Mouse (Mus musculus): ENCODE results near the gene Sema4b. TPM values are rescaled to one million over a fixed set of nuclear protein-coding genes. Genes with fewer than 3 reads are reported as not detected.

The Sema4b gene
- polyA plus RNA-seq, 1 experiment, result 51.6 TPM

DNA sequence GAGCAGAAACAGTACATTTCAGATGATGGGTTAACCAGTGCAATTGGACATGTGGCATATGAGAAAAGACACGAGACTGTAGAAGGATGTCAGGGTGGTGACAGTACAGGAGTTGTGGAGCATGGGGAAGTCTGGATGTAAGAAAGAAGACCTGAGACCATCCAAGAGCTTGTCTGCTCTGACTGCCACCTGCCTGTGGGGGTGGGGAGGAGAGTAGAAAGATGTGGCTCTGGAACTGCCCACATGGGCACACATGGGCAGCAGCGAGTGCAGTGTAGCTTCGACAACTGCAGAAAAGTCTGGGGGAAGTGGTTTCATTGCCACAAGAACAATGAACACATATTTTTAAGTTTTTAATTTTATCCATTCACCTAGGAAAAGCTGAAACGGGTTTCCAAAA is 10.7 kb downstream of the Sema4b start:
- TF ChIP-seq CTCF (IDR thresholded peaks at IDR 0.05; ENCODE audit: control insufficient read depth, insufficient read depth, low read length), result peak; percentile 13; the same call in 1 of the 2 replicates
- no peak for TF ChIP-seq POLR2A (IDR thresholded peaks at IDR 0.05; ENCODE audit: borderline replicate concordance, control insufficient read depth, low read depth, low read length)
- H3K27ac ChIP-seq (ENCODE audit: control insufficient read depth, insufficient read depth, low read depth, low read length, poor library complexity), result peak overlapping the region; percentile 99
- H3K4me1 ChIP-seq (ENCODE audit: control insufficient read depth, insufficient read depth, low read length), result peaks cover 26% of the 10 kb centered on the region
- no peak overlapping the region for H3K4me3 ChIP-seq (replicated peaks; ENCODE audit: control insufficient read depth, low read depth, low read length)
- WGBS, result 8% methylated on average over 4 of the region's 4 CpGs

DNA sequence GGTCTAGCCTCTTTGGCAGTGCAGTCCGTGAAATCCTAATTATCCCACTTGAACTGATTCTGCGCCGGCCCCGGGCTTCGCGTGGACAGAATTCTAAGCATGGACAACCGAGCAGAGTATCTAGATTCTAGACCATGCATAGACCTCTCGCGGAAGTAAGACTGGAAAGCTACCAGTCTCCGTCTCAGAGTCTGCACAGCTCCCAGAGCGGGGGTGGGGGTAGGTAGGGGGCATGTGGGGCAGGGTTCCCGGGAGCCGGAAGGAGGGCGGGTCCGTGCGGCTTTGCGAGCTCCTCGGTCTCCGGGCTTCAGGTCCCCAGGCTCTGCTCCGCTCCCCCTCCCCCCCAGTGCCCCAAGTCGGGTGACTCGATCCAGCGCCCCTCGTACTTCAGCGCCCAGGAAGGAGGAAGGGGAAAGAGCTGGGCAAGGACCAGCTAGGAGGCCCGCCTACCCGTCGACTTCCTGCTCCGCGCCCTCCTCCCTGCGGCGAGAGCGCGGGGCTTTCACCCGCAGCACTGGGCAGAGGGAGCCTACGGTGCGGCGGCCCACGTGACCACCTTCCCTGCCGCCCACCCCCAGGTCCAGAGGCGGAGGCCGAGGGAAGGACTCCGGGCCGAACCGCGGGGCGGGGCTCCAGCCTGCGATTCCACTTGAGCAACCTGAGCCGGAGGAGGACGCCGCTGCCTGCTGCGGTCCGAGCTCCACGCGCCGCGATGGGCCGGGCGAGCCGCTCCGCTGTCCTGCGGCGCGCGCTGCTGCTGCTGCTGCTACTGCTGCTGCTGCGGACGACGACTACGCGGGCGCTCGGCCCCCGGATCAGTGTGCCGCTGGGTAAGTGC is 11.5 kb downstream of the Sema4b start:
- Histone ChIP-seq H3K27ac (ENCODE audit: control insufficient read depth, insufficient read depth, low read depth, low read length, poor library complexity) (peak overlapping the region; percentile 99), H3K4me1 (ENCODE audit: control insufficient read depth, insufficient read depth, low read length) (peaks cover 32% of the 10 kb centered on the region), H3K4me3 (replicated peaks; ENCODE audit: control insufficient read depth, low read depth, low read length) (peak overlapping the region; percentile 98)
- WGBS, result under 1% methylated on average over 71 of the region's 74 CpGs
- TF ChIP-seq POLR2A (IDR thresholded peaks at IDR 0.05; ENCODE audit: borderline replicate concordance, control insufficient read depth, low read depth, low read length), result peak; percentile 61; the same call in 1 of the 2 replicates
- no peak for TF ChIP-seq CTCF (IDR thresholded peaks at IDR 0.05; ENCODE audit: control insufficient read depth, insufficient read depth, low read length)

DNA sequence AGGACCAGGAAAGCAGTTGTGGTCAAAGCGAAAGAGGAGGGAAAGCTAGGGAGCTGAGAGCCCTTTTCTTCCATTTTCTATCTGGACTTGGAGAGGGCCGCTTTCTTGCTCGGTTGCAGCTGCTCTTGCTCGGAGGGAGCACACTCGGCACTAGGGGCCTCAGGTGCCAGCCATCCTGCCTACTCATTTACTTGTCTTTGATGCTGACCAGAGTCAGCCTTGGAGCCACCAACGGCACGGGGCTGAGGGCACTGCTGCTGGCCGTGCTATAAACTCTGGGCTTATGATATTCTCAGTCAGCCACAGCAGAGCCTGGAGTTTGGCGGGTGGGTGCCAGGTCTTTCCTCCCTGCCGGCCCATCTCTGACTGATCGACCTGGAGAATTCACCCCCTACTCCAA is 12.2 kb downstream of the Sema4b start:
- H3K27ac ChIP-seq (ENCODE audit: control insufficient read depth, insufficient read depth, low read depth, low read length, poor library complexity), result peak overlapping the region; percentile 99
- TF ChIP-seq POLR2A (IDR thresholded peaks at IDR 0.05; ENCODE audit: borderline replicate concordance, control insufficient read depth, low read depth, low read length), result peak; percentile 43; the same call in 1 of the 2 replicates
- 0 out of 2 replicates have a peak, but pooled peaks have one; percentile 1 for TF ChIP-seq CTCF (IDR thresholded peaks at IDR 0.05; ENCODE audit: control insufficient read depth, insufficient read depth, low read length)
- H3K4me3 ChIP-seq (replicated peaks; ENCODE audit: control insufficient read depth, low read depth, low read length), result peak overlapping the region; percentile 98
- WGBS, result under 1% methylated on average over 11 of the region's 11 CpGs
- peaks cover 35% of the 10 kb centered on the region for H3K4me1 ChIP-seq (ENCODE audit: control insufficient read depth, insufficient read depth, low read length)

DNA sequence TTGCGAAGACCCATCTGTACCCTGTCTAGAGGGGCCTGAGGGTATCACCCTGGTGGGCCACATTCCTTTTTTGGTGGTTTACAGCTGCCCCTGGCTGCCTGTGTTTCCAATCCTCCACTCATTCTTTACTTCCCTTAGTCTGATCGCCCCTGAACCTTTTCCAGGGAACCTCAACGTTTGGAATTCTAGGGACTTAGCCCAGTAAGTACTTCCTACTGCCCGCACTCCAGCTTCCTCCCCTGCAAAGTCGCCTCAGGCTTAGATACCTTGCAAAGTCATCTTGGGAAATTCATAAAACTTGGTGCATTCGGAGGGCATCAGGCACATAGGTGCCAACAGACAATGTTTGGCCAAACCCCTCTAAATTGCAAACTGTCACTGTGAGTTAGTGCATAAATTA is 12.6 kb downstream of the Sema4b start:
- H3K4me1 ChIP-seq (ENCODE audit: control insufficient read depth, insufficient read depth, low read length), result peaks cover 34% of the 10 kb centered on the region
- H3K27ac ChIP-seq (ENCODE audit: control insufficient read depth, insufficient read depth, low read depth, low read length, poor library complexity), result peak overlapping the region; percentile 99
- WGBS, result 10% methylated on average over 6 of the region's 6 CpGs
- TF ChIP-seq POLR2A (IDR thresholded peaks at IDR 0.05; ENCODE audit: borderline replicate concordance, control insufficient read depth, low read depth, low read length) (no peak), CTCF (IDR thresholded peaks at IDR 0.05; ENCODE audit: control insufficient read depth, insufficient read depth, low read length) (no peak)
- H3K4me3 ChIP-seq (replicated peaks; ENCODE audit: control insufficient read depth, low read depth, low read length), result peak overlapping the region; percentile 98

DNA sequence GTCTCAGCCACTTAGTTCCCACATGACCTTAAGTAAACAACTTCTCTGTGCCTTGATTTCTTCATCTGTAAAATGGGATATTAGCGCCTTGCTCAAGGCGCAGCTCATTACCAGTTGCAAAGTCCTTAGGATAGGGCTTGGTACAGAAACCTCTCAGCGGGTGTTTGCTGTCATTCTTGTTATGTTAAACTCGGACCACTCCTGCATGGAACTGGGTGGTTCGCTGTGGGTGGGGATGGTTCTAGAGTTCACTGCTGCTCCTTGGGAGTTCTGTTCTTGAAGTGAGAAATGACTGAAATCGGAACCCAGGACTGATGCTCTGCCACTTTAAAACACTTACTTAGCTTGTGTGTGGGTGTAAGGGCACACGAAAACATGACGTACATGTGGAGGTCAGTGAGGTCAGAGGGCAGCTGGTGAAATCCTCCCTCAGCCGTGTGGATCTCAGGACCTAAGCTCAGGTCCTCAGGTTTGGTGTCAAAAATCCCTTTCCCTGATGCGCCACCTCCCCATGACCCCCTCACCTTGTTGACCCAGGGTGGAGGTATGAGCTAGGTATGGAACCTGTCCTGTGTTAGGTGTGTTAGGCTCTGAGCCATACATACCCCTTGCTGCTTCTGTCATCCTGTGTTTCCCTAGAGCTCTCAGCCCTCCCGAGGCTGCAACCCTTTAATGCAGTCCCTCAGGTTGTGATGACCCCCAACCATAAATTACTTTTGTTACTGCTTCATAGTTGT is 13.4 kb downstream of the Sema4b start:
- TF ChIP-seq CTCF (IDR thresholded peaks at IDR 0.05; ENCODE audit: control insufficient read depth, insufficient read depth, low read length) (no peak), POLR2A (IDR thresholded peaks at IDR 0.05; ENCODE audit: borderline replicate concordance, control insufficient read depth, low read depth, low read length) (no peak)
- peak overlapping the region; percentile 0; the same call in 1 of the 2 replicates for H3K27ac ChIP-seq (ENCODE audit: control insufficient read depth, insufficient read depth, low read depth, low read length, poor library complexity)
- H3K4me3 ChIP-seq (replicated peaks; ENCODE audit: control insufficient read depth, low read depth, low read length), result peak overlapping the region; percentile 98
- H3K4me1 ChIP-seq (ENCODE audit: control insufficient read depth, insufficient read depth, low read length), result peaks cover 33% of the 10 kb centered on the region
- 76% methylated on average over 11 of the region's 11 CpGs for WGBS

DNA sequence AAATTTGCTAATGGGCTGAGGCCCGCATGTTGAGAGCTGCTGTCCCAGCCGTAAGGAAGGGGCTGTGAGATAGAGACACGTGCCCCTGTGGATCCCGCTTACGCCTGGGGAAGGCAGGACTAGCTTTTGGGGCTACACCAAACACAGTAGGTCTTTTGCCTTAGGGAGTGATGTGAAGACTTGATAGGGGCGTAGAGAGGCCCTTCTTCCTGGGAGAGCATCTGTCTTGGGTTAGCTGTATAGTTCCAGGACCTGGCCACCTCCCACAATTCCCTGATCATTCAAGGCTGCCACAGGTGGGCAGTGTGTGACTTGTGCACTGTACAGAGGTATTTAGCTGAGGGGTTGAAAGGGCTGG is 13.9 kb downstream of the Sema4b start:
- Histone ChIP-seq H3K4me3 (replicated peaks; ENCODE audit: control insufficient read depth, low read depth, low read length) (peak overlapping the region; percentile 98), H3K27ac (ENCODE audit: control insufficient read depth, insufficient read depth, low read depth, low read length, poor library complexity) (no peak overlapping the region; the same call in 1 of the 2 replicates), H3K4me1 (ENCODE audit: control insufficient read depth, insufficient read depth, low read length) (peaks cover 33% of the 10 kb centered on the region)
- 82% methylated on average over 6 of the region's 6 CpGs for WGBS
- no peak for TF ChIP-seq POLR2A (IDR thresholded peaks at IDR 0.05; ENCODE audit: borderline replicate concordance, control insufficient read depth, low read depth, low read length)
- no peak for TF ChIP-seq CTCF (IDR thresholded peaks at IDR 0.05; ENCODE audit: control insufficient read depth, insufficient read depth, low read length)

DNA sequence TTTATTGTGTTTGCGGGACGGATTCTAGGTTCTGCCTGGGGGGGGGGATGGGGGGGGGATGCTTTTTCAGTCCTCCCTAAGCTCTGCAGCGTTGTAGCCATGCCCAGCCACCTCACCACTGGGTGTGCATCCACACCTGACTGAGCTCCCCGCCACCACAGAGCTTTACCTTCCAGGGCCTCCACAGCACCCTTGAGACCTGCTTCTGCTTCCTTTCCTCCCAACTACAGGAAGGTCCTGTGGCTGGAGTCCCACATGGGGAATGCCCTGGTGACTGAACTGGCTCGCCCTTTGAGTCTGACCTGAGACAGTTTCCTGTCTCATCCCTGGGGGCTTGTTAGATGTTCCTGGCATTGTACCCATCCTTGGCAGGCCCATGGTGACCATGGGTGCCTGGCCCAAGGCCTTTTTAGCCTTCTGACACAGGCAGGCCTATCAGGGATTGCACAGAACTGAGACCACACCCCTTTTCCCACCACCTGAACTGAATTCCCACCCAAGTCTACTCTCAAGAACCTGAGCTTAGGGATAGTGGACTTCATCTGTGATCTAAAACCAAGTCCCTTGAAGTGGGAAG is 14.4 kb downstream of the Sema4b start:
- Histone ChIP-seq H3K4me3 (replicated peaks; ENCODE audit: control insufficient read depth, low read depth, low read length) (peak overlapping the region; percentile 22), H3K4me1 (ENCODE audit: control insufficient read depth, insufficient read depth, low read length) (peaks cover 36% of the 10 kb centered on the region), H3K27ac (ENCODE audit: control insufficient read depth, insufficient read depth, low read depth, low read length, poor library complexity) (peak overlapping the region; percentile 49)
- 61% methylated on average over 5 of the region's 5 CpGs for WGBS
- TF ChIP-seq CTCF (IDR thresholded peaks at IDR 0.05; ENCODE audit: control insufficient read depth, insufficient read depth, low read length), result no peak
- TF ChIP-seq POLR2A (IDR thresholded peaks at IDR 0.05; ENCODE audit: borderline replicate concordance, control insufficient read depth, low read depth, low read length), result 0 out of 2 replicates have a peak, but pooled peaks have one; percentile 5
